Mouse (Mus musculus): ENCODE measurements around the gene Ccdc141.

- no peak for TF ChIP-seq POLR2A (IDR thresholded peaks at IDR 0.05; ENCODE audit: low read depth, low read length)
- no peak for TF ChIP-seq CTCF (IDR thresholded peaks at IDR 0.05; ENCODE audit: borderline replicate concordance, insufficient read depth, low read length)
These were observed 7.1 kb downstream of the Ccdc141 start for GRCm38 (mm10) chr2:77163381-77163780.
